Mouse (Mus musculus) bone marrow macrophage, adult 2 months (primary cell): ENCODE measurements around the gene Tubb5.

Experiments
- CTCF ChIP-seq: IDR thresholded peaks from 2 replicates; pipeline ENCODE4 v1.5.1; 2012; ENCODE audit warnings: low read depth, mild to moderate bottlenecking, low read length, moderate library complexity
- POLR2A ChIP-seq: IDR thresholded peaks from 2 replicates; pipeline ENCODE4 v1.6.1; 2012; ENCODE audit warnings: mild to moderate bottlenecking, low read depth, low read length, borderline replicate concordance

DNA sequence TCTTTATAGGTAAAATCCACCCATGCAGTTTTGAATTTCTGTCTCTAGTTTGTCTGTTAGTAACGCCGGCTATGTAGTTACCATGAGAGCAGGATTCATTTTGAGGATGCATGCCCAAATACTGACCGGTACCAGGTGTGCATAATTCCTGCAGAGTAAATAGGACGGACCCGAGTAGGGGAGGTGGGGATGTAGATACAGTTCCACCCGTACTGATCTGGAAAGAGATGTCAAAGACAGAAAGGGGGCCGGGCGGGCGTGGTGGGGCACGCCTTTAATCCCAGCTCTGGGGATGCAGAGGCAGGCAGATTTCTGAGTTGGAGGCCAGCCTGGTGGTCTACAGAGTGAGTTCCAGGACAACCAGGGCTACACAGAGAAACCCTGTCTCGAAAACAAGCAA, 3.9 kb upstream of the Tubb5 start:
- TF ChIP-seq CTCF (no peak), POLR2A (no peak)
